Mouse (Mus musculus): ENCODE measurements around the gene Prox2.
"Not testable (repeated sequence)": the region's sequence is repeated elsewhere in the genome, so short reads cannot be mapped to it uniquely, and the experiment has no call there.

Prox2 gene

GRCm38 (mm10) chr12:85110698-85111592 is at the start of gene Prox2, which contains the start of gene Dlst:
TSS of gene Prox2 (minus strand) at chr12:85110759.
TSS of gene Dlst (plus strand) at chr12:85110833.
- DNase-seq (ENCODE audit: low read depth), result peak; percentile 70

- no peak for DNase-seq (ENCODE audit: low read depth)
Measured at GRCm38 (mm10) chr12:85159592-85159991, 49.0 kb upstream of the Prox2 start.

DNA sequence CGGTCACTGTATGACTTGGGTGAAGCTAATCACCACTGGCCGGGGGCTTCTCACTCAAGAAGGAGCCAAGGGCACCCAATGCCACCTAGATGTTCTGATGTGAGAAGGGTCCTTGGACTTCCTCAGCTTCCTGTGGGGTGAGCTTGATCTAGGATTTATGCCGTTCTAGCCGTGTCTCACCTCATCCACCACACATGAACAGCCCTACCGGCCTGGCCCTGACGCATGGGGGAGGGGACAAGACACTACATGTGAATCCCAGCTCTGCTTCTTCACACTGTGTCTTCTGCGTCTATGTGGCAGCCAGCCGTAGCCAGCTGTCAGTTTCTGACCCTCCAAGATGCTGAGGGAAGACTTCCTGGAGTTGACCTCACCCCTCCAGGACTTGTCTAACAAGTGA is 48.2 kb upstream of the Prox2 start:
- DNase-seq (ENCODE audit: low read depth), result no peak

DNA sequence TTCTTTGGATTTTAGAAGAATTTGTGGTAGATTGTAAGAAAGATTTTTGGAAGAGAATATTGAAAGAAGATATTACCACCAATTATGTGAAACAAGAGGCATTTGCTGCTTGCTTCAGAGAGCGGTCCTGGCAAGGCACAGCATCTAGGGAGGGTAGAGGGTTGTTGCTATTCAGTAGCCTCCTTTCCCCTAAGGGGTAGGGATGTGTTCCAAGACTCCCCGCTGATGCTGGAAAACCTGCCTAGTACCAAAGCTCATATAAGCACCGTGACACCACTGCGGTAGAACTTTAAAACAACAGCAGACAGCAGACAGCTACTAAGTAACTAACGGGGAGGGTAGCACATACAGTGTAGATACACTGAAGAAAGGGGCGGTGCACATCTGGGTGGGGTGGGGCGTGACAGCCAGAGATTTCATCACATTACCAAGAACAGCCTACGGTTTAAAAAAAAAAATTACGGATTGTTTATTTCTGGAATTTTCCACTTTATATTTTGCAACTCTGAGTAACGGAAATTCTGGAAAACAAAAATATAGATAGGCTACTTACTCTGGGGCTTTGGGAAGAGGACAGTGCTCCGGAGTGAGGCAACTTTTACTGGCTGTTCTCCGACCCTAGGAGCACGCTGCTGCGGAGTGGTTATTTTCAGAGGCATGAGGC is 47.4 kb upstream of the Prox2 start:
- DNase-seq (ENCODE audit: low read depth), result no peak

GRCm38 (mm10) chr12:85156324-85156723 is 45.8 kb upstream of the Prox2 start:
- no peak for DNase-seq (ENCODE audit: low read depth)

- DNase-seq (ENCODE audit: low read depth), result no peak
Measured at GRCm38 (mm10) chr12:85153011-85153410, 42.5 kb upstream of the Prox2 start.

GRCm38 (mm10) chr12:85151002-85151774 is 40.6 kb upstream of the Prox2 start, which contains the start of gene Rps6kl1:
TSS of gene Rps6kl1 (minus strand) at chr12:85151264.
- DNase-seq (ENCODE audit: low read depth), result peak; percentile 59

- no peak for DNase-seq (ENCODE audit: low read depth)
Measured at GRCm38 (mm10) chr12:85150321-85151001, 39.9 kb upstream of the Prox2 start.

- DNase-seq (ENCODE audit: low read depth), result no peak
Measured at GRCm38 (mm10) chr12:85146881-85147280, 36.3 kb upstream of the Prox2 start.

GRCm38 (mm10) chr12:85146355-85146754 is 35.8 kb upstream of the Prox2 start:
- DNase-seq (ENCODE audit: low read depth), result no peak

DNA sequence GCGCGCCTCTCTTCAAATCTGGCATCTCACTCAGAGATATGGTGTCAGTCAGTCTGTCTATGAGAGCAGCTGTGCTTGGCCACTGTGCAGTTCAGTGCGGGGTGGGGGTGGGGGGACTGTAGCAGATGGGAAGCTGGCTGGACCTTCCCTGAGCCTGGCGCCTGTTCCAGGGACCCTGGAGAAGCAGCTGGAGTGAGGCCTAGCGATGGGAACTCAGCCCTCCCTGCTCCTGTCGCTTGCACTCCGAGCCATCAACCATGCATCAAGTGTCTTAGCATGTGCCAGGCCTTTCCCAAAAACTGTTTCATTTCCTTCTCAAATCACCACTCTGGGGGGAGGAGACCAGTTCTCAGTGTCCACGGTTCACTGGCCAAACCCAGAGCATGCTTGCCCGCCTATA is 35.1 kb upstream of the Prox2 start:
- no peak for DNase-seq (ENCODE audit: low read depth)

DNA sequence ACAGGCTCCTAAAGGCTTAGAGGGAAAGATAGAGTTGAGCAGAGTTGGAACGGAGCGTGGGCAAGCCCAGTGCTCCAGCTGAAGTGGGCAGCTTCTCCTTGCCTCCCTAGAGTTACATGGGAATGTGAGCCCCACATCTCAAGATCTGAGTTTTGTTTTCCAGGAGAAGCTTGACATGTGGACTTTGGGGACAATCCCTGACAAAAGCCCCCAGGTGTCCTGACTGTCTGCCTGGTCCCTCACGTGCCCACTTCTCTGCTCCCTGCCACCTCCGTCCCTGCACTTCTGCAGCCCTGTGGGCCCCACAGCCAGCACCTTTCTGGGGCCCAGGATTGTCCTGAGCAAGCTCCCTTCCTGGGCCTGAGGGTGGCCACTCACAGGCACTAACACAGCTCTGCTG is 34.3 kb upstream of the Prox2 start:
- DNase-seq (ENCODE audit: low read depth), result no peak

DNA sequence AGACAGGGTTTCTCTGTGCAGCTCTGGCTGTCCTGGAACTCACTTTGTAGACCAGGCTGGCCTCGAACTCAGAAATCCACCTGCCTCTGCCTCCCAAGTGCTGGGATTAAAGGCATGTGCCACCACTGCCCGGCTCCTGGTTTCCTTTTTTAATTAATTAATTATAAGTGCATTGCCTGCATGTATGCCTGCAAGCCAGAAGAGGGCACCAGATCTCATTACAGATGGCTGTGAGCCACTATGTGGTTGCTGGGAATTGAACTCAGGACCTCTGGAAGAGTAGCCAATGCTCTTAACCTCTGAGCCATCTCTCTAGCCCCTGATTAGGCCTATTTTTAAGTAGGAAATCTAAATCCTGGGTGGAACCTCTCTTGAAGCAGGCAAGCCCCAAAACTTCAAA is 33.7 kb upstream of the Prox2 start:
- not testable (repeated sequence) for DNase-seq (ENCODE audit: low read depth)

- DNase-seq (ENCODE audit: low read depth), result peak; percentile 70
Measured at GRCm38 (mm10) chr12:85142803-85143202, 32.2 kb upstream of the Prox2 start.

DNA sequence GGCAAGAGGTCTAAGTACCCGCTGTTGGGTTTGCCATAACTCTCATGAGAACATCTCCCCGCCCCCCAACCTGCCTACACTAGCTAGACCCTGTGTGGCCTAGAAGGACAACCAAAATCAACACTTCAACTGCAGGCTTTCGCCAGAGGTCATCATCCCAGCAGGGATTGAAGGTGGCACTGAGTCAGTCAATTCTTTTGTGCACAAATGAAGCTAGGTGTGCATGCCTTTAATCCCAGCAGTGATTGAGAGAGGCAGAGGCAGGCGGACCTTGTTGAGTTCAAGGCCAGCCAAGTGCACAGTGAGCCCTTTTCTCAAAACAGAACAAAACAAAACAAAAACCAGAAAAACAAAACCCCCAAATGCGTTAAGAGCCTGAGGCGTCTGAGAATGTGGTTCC is 30.5 kb upstream of the Prox2 start:
- no peak for DNase-seq (ENCODE audit: low read depth)

DNA sequence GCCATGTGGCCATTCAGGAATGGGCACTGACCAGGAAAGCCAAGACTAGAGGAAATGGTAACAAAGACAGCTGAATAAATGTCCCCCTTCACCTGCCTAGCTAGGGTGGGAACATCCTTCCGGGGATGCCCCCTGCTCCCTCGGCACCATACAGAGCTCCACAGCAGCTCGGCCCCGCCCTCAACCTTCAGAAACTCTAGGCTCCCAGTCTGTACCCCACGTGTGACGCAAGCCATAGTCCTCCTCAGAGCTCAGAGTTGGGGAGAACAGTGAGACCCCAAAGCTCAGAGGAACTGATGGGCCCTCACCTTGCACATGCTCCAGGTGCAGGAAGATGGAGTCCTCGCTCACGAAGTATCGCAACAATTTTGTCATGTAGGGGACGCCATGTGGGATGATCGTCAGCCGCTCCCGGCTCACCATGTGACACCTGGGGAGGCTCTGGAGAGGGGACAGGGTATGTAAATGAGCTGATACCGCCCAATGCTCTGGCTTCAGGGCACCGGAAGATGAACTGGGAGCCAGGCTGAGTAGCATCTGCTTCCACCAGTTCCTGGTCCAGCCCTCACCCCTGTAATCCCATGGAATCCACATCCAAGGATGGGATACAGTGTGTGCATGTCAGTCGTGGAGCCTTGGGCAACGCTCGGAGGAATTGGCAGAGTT is 29.6 kb upstream of the Prox2 start:
- DNase-seq (ENCODE audit: low read depth), result peak; percentile 25

DNA sequence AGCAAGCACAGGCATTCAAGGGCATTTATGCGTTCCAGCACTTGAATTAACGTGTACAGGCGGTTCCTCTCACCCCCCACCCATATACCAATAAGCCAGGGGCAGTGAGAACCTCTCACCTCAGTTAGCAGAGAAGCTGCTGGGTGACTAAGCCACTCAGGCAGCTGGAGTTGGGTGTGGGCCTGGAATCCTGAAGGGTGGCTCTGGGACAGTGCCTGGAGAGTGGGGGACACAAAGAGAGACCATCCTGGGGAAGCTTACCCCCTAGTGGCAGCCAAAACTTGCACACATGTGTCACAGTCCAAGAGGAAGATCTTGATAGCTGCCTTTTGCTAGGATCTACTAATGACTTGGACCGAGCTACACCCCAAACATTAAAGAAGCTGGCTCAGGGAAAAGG is 26.1 kb upstream of the Prox2 start:
- DNase-seq (ENCODE audit: low read depth), result no peak

- DNase-seq (ENCODE audit: low read depth), result no peak
Measured at GRCm38 (mm10) chr12:85135513-85136470, 25.2 kb upstream of the Prox2 start.

DNA sequence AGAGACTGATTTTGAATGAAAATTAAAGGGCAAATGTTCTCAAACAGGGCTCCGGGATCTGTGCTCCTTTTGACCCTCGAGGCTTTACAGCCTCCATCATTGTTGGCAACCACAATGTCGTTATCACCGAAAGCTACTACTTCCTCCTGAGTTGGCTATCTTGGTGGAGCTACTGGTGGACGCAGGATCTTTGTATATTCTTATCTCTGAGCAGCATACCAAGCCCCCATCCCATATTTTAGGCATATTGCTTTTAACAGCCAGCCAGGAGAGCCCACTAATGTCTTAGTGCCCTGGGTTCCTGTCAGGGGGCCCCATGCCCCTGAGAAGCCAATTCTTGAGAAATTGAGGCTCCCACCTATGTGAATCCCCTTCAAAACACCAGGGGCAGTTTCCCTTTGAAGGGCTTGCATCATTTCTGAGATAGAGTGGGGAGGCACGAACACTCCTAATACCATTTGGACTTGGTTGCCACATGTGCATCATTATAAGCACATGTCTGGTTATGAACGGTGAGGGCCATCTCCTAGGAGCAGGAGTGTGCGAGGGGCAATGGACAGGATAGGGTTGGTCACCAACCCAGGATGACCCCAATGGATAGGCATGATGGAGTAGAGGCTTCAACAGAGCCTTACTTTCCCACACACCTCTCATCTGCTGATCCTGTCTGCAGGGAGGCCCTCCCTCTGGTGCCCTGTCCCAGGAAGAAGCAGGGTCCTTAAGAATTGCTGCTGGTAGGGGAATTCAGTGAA is 23.7 kb upstream of the Prox2 start:
- no peak for DNase-seq (ENCODE audit: low read depth)
